ENCODE assay signal across 8 mouse cellular contexts in the genomic region with DNA sequence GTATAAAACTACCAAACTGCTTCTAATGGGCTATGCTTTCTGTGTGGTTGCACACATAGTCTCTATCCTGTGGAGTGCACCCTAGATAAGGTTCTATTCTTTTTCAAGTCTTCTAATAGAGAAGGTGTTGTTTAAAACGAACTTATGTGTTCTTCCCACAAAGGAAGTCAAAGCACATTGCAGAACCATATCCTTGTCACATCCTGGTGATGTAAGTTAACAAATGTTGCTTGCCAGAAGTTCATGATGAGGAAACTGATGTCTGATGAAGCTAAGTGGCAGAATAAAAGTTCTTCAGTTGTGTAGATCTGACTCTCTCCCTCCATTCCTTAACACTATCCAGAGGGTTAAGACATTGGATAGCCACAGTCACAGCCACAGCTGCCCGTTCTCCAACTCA.
"Had no signal": no experiment of that assay in that cellular context is flagged by ENCODE, and none has a peak within 500 bp of the region (broad histone marks: within the 10 kb centered on the region; RNA-seq: fewer than 3 reads in every experiment).

No protein-coding gene starts in this region.

- ATAC-seq: liver, postnatal 0 days; lung, postnatal 0 days; midbrain, embryonic 13.5 days had no signal

- DNase-seq: liver, postnatal 0 days; lung, adult 2 months; lung, postnatal 14 days; spleen, adult 18-20 months; thymus, adult 18-20 months; thymus, postnatal 36 days had no signal
